Mouse (Mus musculus) megakaryocyte, embryonic 14.5 days (primary cell): ENCODE results near the gene Ccl28. TPM values are rescaled to one million over a fixed set of nuclear protein-coding genes. Genes with fewer than 3 reads are reported as not detected.
"Not testable (repeated sequence)": the region's sequence is repeated elsewhere in the genome, so short reads cannot be mapped to it uniquely, and the experiment has no call there.

Experiments used
- H3K27me3 ChIP-seq: replicated peaks from 2 replicates; pipeline ENCODE3; 2012; ENCODE audit warnings: inconsistent platforms
- H3K36me3 ChIP-seq: replicated peaks from 2 replicates; pipeline ENCODE3; 2012; ENCODE audit warnings: low read length, inconsistent platforms, mixed read lengths
- H3K4me1 ChIP-seq: 2 replicates; pipeline ENCODE4 v1.6.1; 2012; ENCODE audit warnings: inconsistent platforms
- H3K4me3 ChIP-seq: replicated peaks from 2 replicates; pipeline ENCODE3; 2012; ENCODE audit warnings: moderate library complexity, mild to moderate bottlenecking, inconsistent platforms
- H3K9me3 ChIP-seq: 2 replicates; pipeline ENCODE4 v1.6.1; 2012; ENCODE audit warnings: inconsistent platforms
- FLI1 ChIP-seq: IDR thresholded peaks from 2 replicates; pipeline ENCODE4 v1.6.1; 2012; ENCODE audit warnings: low read length, inconsistent platforms, mixed read lengths
- GATA1 ChIP-seq: IDR thresholded peaks from 3 replicates; pipeline ENCODE4 v1.6.1; 2012; ENCODE audit warnings: mixed read lengths, low read length, inconsistent platforms, borderline replicate concordance
- polyA plus RNA-seq: library from polyadenylated mRNA; stranded (reverse); fragments of >175 nt; gene quantifications from 2 replicates; pipeline ENCODE4 v1.2.3, GENCODE M21; 2012; ENCODE audit warnings: low replicate concordance; ENCODE audit not compliant: insufficient read depth

Gene Ccl28
- polyA plus RNA-seq, result not detected in 2 replicates

DNA sequence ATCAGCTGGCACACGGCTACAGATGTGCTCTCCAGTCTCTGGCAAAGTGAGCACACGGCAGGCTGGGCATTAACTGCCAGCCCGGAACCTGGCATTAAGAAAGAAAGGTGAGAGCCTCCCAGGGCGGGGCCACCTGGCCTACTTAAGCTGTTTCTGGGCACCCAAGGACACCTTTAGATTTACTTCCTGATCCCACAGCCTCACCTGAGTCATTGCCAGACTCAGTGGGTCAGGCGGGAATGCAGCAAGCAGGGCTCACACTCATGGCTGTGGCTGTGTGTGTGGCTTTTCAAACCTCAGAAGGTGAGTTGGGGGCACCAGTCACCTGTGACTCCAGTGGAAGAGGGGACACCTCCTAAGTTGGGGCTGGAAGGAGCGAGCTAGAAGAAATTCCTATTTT is at the start of gene Ccl28:
Ccl28 (plus strand) TSS at position 186 of the 400 bp plus-strand sequence.
- Histone ChIP-seq H3K4me3 (no peak within 1 kb of the TSS), H3K9me3 (no peaks in the 10 kb centered on the region), H3K36me3 (no peaks in the 10 kb centered on the region), H3K27me3 (peaks cover 8% of the 10 kb centered on the region), H3K4me1 (0 out of 2 replicates have a peak, but pooled peaks cover 4% of the 10 kb centered on the region)
- TF ChIP-seq FLI1 (no peak), GATA1 (no peak)

DNA sequence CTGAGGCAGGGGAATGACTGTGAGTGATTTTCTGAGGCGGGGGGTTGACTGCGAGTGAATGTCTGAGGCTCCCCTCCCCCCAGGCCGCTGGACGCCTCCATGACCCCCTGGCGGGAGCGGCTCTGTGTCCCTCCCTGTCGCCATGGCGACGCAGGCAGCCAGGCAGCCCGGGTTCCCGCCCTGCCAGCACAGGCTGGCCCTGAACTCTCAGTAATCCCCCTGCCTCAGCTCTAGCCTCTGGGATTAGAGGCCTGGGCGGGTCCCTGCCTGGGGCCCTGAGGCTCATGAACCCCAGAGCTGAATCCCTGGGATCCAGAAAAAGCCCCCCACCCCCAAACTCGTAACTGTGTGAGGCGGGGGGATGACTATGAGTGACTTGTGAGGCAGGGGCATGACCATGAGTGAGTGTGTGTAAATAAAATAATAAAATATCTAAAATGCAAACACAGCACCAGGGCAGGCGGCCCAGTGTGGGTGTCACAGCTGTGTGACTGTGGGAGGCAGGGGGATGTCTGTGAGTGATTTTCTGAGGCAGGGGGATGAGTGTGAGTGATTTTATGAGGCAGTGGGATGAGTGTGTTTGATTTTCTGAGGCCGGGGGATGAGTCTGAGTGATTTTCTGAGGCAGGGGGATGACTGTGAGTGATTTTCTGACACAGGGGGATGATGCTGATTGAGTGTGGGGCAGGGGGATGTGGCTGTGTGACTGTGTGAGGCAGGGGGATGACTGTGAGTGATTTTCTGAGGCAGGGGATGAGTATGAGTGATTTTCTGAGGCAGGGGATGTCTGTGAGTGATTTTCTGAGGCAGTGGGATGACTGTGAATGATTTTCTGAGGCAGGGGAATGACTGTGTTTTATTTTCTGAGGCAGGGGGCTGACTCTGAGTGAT is 27.1 kb upstream of the Ccl28 start:
- H3K4me3 ChIP-seq, H3K36me3 ChIP-seq, H3K4me1 ChIP-seq, H3K9me3 ChIP-seq, H3K27me3 ChIP-seq: not testable (repeated sequence)

DNA sequence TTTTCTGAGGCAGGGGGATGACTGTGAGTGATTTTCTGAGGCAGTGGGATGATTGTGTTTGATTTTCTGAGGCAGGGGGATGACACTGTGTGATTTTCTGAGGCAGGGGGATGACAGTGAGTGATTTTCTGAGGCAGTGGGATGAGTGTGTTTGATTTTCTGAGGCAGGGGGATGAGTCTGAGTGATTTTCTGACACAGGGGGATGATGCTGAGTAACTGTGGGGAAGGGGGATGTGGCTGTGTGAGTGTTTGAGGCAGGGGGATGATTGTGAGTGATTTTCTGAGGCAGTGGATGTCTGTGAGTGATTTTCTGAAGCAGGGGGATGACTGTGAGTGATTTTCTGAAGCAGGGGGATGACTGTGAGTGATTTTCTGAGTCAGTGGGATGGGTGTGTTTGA is 25.2 kb upstream of the Ccl28 start:
- not testable (repeated sequence) for H3K9me3 ChIP-seq, H3K36me3 ChIP-seq, H3K4me1 ChIP-seq, H3K27me3 ChIP-seq, H3K4me3 ChIP-seq

- H3K36me3 ChIP-seq, H3K4me3 ChIP-seq, H3K4me1 ChIP-seq, H3K27me3 ChIP-seq: not testable (repeated sequence)
- peaks cover 13% of the 10 kb centered on the region for H3K9me3 ChIP-seq
Observed at GRCm38 (mm10) chr13:119599066-119599465, 24.6 kb upstream of the Ccl28 start.

DNA sequence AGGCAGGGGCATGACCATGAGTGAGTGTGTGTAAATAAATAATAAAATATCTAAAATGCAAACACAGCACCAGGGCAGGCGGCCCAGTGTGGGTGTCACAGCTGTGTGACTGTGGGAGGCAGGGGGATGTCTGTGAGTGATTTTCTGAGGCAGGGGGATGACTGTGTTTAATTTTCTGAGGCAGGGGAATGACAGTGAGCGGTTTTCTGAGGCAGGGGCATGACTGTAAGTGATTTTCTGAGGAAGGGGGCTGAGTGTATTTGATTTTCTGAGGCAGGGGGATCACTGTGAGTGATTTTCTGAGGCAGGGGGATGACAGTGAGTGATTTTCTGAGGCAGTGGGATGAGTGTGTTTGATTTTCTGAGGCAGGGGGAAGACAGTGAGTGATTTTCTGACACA is 24.1 kb upstream of the Ccl28 start:
- H3K9me3 ChIP-seq, result peaks cover 15% of the 10 kb centered on the region
- not testable (repeated sequence) for H3K36me3 ChIP-seq, H3K4me1 ChIP-seq, H3K27me3 ChIP-seq, H3K4me3 ChIP-seq

DNA sequence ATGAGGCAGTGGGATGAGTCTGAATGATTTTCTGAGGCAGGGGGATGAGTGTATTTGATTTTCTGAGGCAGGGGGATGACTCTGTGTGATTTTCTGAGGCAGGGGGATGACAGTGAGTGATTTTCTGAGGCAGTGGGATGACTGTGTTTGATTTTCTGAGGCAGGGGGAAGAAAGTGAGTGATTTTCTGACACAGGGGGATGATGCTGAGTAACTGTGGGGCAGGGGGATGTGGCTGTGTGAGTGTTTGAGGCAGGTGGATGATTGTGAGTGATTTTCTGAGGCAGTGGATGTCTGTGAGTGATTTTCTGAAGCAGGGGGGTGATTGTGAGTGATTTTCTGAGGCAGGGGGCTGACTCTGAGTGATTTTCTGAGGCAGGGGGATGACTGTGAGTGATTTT is 23.5 kb upstream of the Ccl28 start:
- peaks cover 15% of the 10 kb centered on the region for H3K9me3 ChIP-seq
- not testable (repeated sequence) for H3K27me3 ChIP-seq, H3K4me3 ChIP-seq, H3K36me3 ChIP-seq, H3K4me1 ChIP-seq

DNA sequence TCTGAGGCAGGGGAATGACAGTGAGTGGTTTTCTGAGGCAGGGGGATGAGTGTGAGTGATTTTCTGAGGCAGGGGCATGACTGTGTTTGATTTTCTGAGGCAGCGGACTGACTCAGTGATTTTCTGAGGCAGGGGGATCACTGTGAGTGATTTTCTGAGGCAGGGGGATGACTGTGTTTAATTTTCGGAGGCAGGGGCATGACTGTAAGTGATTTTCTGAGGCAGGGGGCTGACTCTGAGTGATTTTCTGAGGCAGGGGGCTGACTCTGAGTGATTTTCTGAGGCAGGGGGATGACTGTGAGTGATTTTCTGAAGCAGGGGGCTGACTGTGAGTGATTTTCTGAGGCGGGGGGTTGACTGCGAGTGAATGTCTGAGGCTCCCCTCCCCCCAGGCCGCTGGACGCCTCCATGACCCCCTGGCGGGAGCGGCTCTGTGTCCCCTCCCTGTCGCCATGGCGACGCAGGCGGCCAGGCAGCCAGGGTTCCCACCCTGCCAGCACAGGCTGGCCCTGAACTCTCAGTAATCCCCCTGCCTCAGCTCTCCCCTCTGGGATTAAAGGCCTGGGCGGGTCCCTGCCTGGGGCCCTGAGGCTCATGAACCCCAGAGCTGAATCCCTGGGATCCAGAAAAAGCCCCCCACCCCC is 20.8 kb upstream of the Ccl28 start:
- not testable (repeated sequence) for H3K36me3 ChIP-seq, H3K27me3 ChIP-seq, H3K4me3 ChIP-seq, H3K9me3 ChIP-seq, H3K4me1 ChIP-seq

- H3K4me1 ChIP-seq, H3K36me3 ChIP-seq, H3K27me3 ChIP-seq, H3K4me3 ChIP-seq, H3K9me3 ChIP-seq: not testable (repeated sequence)
Observed at GRCm38 (mm10) chr13:119603890-119604289, 19.7 kb upstream of the Ccl28 start.

- H3K36me3 ChIP-seq, H3K4me1 ChIP-seq, H3K4me3 ChIP-seq, H3K27me3 ChIP-seq: not testable (repeated sequence)
- H3K9me3 ChIP-seq, result peaks cover 10% of the 10 kb centered on the region; the same call in 1 of the 2 replicates
Observed at GRCm38 (mm10) chr13:119604322-119604721, 19.3 kb upstream of the Ccl28 start.

GRCm38 (mm10) chr13:119618841-119619240 is 4.8 kb upstream of the Ccl28 start:
- no peaks in the 10 kb centered on the region for H3K4me1 ChIP-seq
- H3K27me3 ChIP-seq, result no peaks in the 10 kb centered on the region
- H3K4me3 ChIP-seq, result no peak overlapping the region
- no peaks in the 10 kb centered on the region for H3K9me3 ChIP-seq
- TF ChIP-seq GATA1 (no peak), FLI1 (no peak)
- H3K36me3 ChIP-seq, result peaks cover 2% of the 10 kb centered on the region

- TF ChIP-seq GATA1, result no peak
- no peak for TF ChIP-seq FLI1
- no peaks in the 10 kb centered on the region for H3K4me1 ChIP-seq
- H3K9me3 ChIP-seq, result no peaks in the 10 kb centered on the region
- H3K27me3 ChIP-seq, result peaks cover 3% of the 10 kb centered on the region
- H3K36me3 ChIP-seq, result peaks cover 2% of the 10 kb centered on the region
- H3K4me3 ChIP-seq, result no peak overlapping the region
Observed at GRCm38 (mm10) chr13:119619735-119620134, 3.9 kb upstream of the Ccl28 start.

DNA sequence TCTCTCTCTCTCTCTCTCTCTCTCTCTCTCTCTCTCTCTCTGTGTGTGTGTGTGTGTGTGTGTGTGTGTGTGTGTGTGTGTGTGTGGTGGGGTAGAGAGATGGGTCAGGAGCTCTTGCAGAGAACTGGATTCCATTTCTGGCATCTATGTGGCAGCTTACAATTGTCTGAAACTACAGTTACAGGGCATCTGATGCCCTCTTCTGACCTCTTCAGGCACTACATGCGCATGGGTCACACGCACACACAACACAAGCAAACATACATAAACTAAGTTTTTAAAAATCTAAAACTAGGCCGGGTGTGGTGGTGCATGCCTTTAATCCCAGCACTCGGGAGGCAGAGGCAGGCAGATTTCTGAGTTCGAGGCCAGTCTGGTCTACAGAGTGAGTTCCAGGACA is 2.3 kb downstream of the Ccl28 start:
- H3K4me3 ChIP-seq, H3K27me3 ChIP-seq, H3K36me3 ChIP-seq, H3K4me1 ChIP-seq, H3K9me3 ChIP-seq: not testable (repeated sequence)
